Mouse (Mus musculus): ENCODE results near the gene Stpg4. TPM values are rescaled to one million over a fixed set of nuclear protein-coding genes. Genes with fewer than 3 reads are reported as not detected.
A peak's percentile ranks its signal among the peaks of the same experiment; 100 is the strongest.

The Stpg4 gene
- polyA plus RNA-seq, 1 experiment from 2014 or later: not detected

DNA sequence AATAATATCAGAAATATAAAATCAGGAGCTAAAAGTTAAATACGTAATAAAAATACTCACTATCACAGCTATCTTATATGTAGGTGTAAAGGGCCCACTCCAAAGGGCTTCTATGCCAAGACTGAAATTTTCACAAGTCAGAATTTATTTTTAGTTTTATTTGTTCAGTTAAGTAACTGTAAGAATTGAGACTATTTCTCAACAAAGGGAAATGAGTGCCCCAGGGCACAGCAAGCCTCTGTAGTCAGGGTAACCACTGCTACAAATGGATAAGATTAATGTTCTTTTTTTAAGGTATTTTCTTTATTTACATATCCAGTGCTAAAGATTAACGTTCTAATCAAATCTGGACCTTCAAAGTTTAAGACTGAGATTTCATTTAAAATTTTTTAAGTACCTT is 11.9 kb upstream of the Stpg4 start:
- 73% methylated on average over 2 of the region's 2 CpGs for WGBS
- H3K9me3 ChIP-seq (ENCODE audit: low read depth, low read length): no peaks in the 10 kb centered on the region
- H3K36me3 ChIP-seq (ENCODE audit: insufficient read depth): peaks cover 35% of the 10 kb centered on the region
- no peak overlapping the region for H3K9ac ChIP-seq
- H3K4me2 ChIP-seq: no peak overlapping the region
- DNase-seq (no peak), ATAC-seq (ENCODE audit: insufficient read depth) (no peak)
- no peak overlapping the region for H3K27ac ChIP-seq (ENCODE audit: low read depth)
- peaks cover 13% of the 10 kb centered on the region for H3K4me1 ChIP-seq (ENCODE audit: insufficient read depth)
- H3K27me3 ChIP-seq (ENCODE audit: insufficient read depth, low read length): no peaks in the 10 kb centered on the region
- TF ChIP-seq CTCF (IDR thresholded peaks at IDR 0.05; ENCODE audit: low read depth): no peak
- no peak overlapping the region for H3K4me3 ChIP-seq (ENCODE audit: low read depth, low read length)

DNA sequence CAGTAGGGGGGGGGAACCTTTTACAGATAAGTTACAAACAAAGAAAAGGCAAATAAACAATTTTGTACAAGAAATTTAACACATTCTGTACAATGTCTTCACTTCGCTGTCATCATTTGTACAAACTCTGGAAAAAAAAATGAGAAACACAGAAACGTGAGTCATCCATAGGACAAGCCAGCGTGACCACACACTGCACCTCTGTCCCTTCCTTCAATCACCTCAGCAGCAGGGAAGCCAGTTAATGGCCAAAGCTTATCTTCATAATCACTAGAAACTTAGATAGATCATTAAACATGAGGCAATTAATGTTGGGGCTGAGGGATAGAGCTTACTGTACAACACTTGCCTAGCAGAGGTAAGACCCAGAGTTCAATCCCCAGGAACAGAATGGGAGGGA is 6.4 kb upstream of the Stpg4 start:
- no peaks in the 10 kb centered on the region for H3K9me3 ChIP-seq (ENCODE audit: low read depth, low read length)
- H3K27me3 ChIP-seq (ENCODE audit: insufficient read depth, low read length): no peaks in the 10 kb centered on the region
- no peak overlapping the region for H3K4me2 ChIP-seq
- DNase-seq: no peak
- H3K36me3 ChIP-seq (ENCODE audit: insufficient read depth): peaks cover 65% of the 10 kb centered on the region
- no peak for TF ChIP-seq CTCF (IDR thresholded peaks at IDR 0.05; ENCODE audit: low read depth)
- H3K9ac ChIP-seq: no peak overlapping the region
- no peak for ATAC-seq (ENCODE audit: insufficient read depth)
- no peaks in the 10 kb centered on the region for H3K4me1 ChIP-seq (ENCODE audit: insufficient read depth)
- no peak overlapping the region for H3K4me3 ChIP-seq (ENCODE audit: low read depth, low read length)
- H3K27ac ChIP-seq (ENCODE audit: low read depth): no peak overlapping the region
- WGBS: 89% methylated on average over 3 of the region's 3 CpGs

- Histone ChIP-seq H3K4me3 (ENCODE audit: low read depth, low read length) (no peak overlapping the region), H3K9ac (no peak overlapping the region), H3K27me3 (ENCODE audit: insufficient read depth, low read length) (no peaks in the 10 kb centered on the region), H3K9me3 (ENCODE audit: low read depth, low read length) (no peaks in the 10 kb centered on the region), H3K36me3 (ENCODE audit: insufficient read depth) (peaks cover 64% of the 10 kb centered on the region), H3K27ac (ENCODE audit: low read depth) (no peak overlapping the region), H3K4me2 (no peak overlapping the region), H3K4me1 (ENCODE audit: insufficient read depth) (no peaks in the 10 kb centered on the region)
- 83% methylated on average over 5 of the region's 5 CpGs for WGBS
- TF ChIP-seq CTCF (IDR thresholded peaks at IDR 0.05; ENCODE audit: low read depth): no peak
- DNase-seq (no peak), ATAC-seq (ENCODE audit: insufficient read depth) (no peak)
Measured at GRCm38 (mm10) chr17:87432743-87433142, 5.2 kb upstream of the Stpg4 start.

DNA sequence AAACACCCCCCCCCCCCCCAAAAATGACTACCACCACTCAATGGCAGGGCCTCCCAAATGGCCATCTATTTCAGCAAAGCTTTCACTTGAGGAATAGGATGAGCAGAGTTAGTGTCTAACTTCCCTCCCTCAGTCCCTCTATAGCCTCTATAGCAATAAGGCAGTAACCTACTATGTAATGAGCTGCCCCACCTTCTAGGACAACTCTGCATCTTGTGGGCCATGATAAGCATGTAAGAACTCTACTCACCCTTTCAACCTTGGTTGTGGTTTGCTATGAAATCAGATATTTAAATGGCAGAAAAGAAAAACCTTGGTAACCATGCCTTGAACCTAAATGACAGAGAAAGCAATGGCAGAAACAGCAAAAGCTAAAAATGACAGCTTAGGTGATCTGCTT is 4.8 kb upstream of the Stpg4 start:
- ATAC-seq (ENCODE audit: insufficient read depth) (no peak), DNase-seq (no peak)
- Histone ChIP-seq H3K9ac (no peak overlapping the region), H3K27ac (ENCODE audit: low read depth) (no peak overlapping the region), H3K4me3 (ENCODE audit: low read depth, low read length) (no peak overlapping the region), H3K27me3 (ENCODE audit: insufficient read depth, low read length) (no peaks in the 10 kb centered on the region), H3K9me3 (ENCODE audit: low read depth, low read length) (no peaks in the 10 kb centered on the region), H3K4me1 (ENCODE audit: insufficient read depth) (no peaks in the 10 kb centered on the region), H3K36me3 (ENCODE audit: insufficient read depth) (peaks cover 68% of the 10 kb centered on the region), H3K4me2 (no peak overlapping the region)
- no peak for TF ChIP-seq CTCF (IDR thresholded peaks at IDR 0.05; ENCODE audit: low read depth)

GRCm38 (mm10) chr17:87429431-87429830 is 1.9 kb upstream of the Stpg4 start:
- H3K27ac ChIP-seq (ENCODE audit: low read depth): no peak overlapping the region
- no peaks in the 10 kb centered on the region for H3K9me3 ChIP-seq (ENCODE audit: low read depth, low read length)
- 79% methylated on average over 3 of the region's 3 CpGs for WGBS
- ATAC-seq (ENCODE audit: insufficient read depth): no peak
- no peak for DNase-seq
- H3K4me2 ChIP-seq: no peak overlapping the region
- no peaks in the 10 kb centered on the region for H3K4me1 ChIP-seq (ENCODE audit: insufficient read depth)
- no peak overlapping the region for H3K9ac ChIP-seq
- no peaks in the 10 kb centered on the region for H3K27me3 ChIP-seq (ENCODE audit: insufficient read depth, low read length)
- no peak overlapping the region for H3K4me3 ChIP-seq (ENCODE audit: low read depth, low read length)
- no peak for TF ChIP-seq CTCF (IDR thresholded peaks at IDR 0.05; ENCODE audit: low read depth)
- peaks cover 52% of the 10 kb centered on the region for H3K36me3 ChIP-seq (ENCODE audit: insufficient read depth)

GRCm38 (mm10) chr17:87418082-87418481 is 9.5 kb downstream of the Stpg4 start:
- Histone ChIP-seq H3K9ac (no peak overlapping the region), H3K4me1 (ENCODE audit: insufficient read depth) (no peaks in the 10 kb centered on the region), H3K9me3 (ENCODE audit: low read depth, low read length) (no peaks in the 10 kb centered on the region), H3K4me3 (ENCODE audit: low read depth, low read length) (no peak overlapping the region), H3K27ac (ENCODE audit: low read depth) (no peak overlapping the region), H3K27me3 (ENCODE audit: insufficient read depth, low read length) (no peaks in the 10 kb centered on the region), H3K4me2 (no peak overlapping the region), H3K36me3 (ENCODE audit: insufficient read depth) (no peaks in the 10 kb centered on the region)
- DNase-seq (no peak), ATAC-seq (ENCODE audit: insufficient read depth) (no peak)
- TF ChIP-seq CTCF (IDR thresholded peaks at IDR 0.05; ENCODE audit: low read depth): no peak
- 63% methylated on average over 7 of the region's 7 CpGs for whole genome bisulfite sequencing

- Histone ChIP-seq H3K27me3 (ENCODE audit: insufficient read depth, low read length) (no peaks in the 10 kb centered on the region), H3K9me3 (ENCODE audit: low read depth, low read length) (no peaks in the 10 kb centered on the region), H3K36me3 (ENCODE audit: insufficient read depth) (no peaks in the 10 kb centered on the region), H3K27ac (ENCODE audit: low read depth) (no peak overlapping the region), H3K4me1 (ENCODE audit: insufficient read depth) (no peaks in the 10 kb centered on the region), H3K4me3 (ENCODE audit: low read depth, low read length) (no peak overlapping the region), H3K4me2 (no peak overlapping the region), H3K9ac (no peak overlapping the region)
- TF ChIP-seq CTCF (IDR thresholded peaks at IDR 0.05; ENCODE audit: low read depth): no peak
- no peak for ATAC-seq (ENCODE audit: insufficient read depth)
- no peak for DNase-seq
- 89% methylated on average over 4 of the region's 4 CpGs for WGBS
Measured at GRCm38 (mm10) chr17:87406646-87407045, 20.9 kb downstream of the Stpg4 start.

- WGBS: 62% methylated on average over 11 of the region's 11 CpGs
- Histone ChIP-seq H3K9ac (no peak overlapping the region), H3K36me3 (ENCODE audit: insufficient read depth) (no peaks in the 10 kb centered on the region), H3K4me3 (ENCODE audit: low read depth, low read length) (no peak overlapping the region), H3K9me3 (ENCODE audit: low read depth, low read length) (no peaks in the 10 kb centered on the region), H3K27ac (ENCODE audit: low read depth) (no peak overlapping the region), H3K4me2 (no peak overlapping the region), H3K4me1 (ENCODE audit: insufficient read depth) (no peaks in the 10 kb centered on the region), H3K27me3 (ENCODE audit: insufficient read depth, low read length) (no peaks in the 10 kb centered on the region)
- DNase-seq (peak; percentile 23), ATAC-seq (ENCODE audit: insufficient read depth) (no peak)
- TF ChIP-seq CTCF (IDR thresholded peaks at IDR 0.05; ENCODE audit: low read depth): no peak
Measured at GRCm38 (mm10) chr17:87405576-87405975, 22.0 kb downstream of the Stpg4 start.
